Mouse (Mus musculus) kidney, adult 18-20 months (tissue): ENCODE results near the gene Ccdc85c.

Experiments
- DNase-seq: peaks from one replicate; pipeline ENCODE4 v3.0.0; 2021

Ccdc85c gene

DNA sequence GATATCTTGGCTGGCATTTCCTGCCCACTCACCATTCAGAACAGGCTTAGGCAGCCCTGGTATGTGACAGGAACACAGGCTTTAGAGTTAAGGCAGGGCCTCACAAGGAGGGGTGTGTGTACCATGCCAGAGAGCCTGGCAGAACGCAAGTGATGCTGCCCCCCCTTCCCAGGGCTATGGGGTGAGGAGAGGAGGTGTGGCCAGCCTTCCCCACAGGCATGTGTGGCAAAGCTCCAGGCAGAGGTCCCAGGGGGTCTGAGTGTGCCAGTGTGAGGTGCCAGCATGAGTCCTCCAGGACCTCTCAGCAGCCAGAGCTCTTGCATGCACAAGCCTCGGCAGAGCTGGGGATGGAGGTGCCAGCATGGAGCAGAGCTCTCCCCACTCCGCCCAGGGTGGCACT lies 19.4 kb upstream of the Ccdc85c start:
- DNase-seq, result no peak

DNA sequence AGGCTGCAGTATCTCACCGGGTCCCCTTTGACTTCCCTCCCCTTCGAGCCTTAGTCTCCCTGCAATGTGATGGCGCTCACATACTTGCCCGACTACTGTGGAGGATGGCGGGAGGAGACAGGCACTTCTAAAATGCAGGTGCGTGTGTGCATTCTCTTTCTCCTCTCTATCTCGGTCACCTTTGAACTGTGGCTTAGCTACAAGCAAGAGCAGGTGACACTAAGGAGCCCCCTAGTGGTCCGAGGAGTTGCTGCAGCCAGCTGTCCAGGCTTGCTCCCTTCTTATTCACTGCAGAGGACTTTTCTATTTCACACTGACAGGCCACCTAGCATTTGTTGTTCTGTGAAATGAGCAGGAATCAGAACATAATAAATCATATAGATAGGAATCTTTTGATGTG lies 17.7 kb upstream of the Ccdc85c start:
- peak; percentile 81 for DNase-seq

DNA sequence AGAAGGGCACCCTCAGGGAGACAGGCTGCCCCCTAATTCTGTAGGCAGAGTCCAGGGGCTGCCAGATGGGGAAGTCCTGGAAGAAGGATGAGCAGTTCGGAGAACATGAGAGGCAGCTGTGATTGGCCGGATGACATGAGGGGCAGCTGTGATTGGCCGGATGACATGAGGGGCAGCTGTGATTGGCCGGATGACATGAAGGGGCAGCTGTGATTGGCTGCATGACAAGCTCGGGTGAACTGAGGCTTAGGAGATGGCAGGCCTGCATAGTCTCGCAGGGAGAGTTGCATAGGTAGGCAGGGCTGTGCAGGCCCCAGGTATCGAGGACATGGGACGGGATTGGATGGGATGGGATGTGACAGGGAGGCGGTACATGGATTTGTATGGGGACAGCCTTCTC lies 17.2 kb upstream of the Ccdc85c start:
- DNase-seq, result no peak

DNA sequence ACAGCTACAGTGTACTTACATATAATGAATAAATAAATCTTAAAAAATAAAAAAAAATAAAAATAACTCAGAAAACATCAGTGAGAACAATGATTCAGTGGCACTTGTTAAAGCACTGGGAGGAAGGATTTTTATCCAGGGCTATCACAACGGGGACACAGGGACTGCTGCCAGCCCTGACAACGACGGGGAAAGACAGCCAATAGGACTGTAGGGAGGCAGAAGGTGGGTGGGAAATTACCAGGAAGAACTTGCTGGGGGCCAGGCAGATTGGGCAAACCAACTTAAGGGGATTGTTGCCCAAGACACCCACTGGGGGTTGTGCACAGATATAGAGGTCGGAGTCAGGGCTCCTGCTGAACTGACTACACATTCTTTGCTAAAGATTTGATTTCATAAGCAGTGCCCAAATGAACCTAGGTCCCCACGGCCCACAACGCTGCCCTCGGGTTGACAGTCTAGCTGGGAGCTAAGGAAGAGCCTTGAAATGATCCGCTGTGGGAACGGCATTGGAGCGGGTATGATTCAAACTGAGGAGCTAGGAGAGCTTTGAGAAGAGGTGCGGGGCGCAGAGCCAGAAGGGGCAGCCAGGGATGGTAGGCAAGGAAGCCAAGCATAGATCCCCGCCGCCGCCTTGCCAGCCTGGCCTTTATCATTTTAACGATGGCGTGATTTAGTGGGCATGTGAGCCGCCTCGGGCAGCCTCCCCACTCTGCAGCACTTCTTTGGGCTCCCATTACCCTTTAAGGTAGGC lies 13.1 kb upstream of the Ccdc85c start:
- DNase-seq, result no peak

DNA sequence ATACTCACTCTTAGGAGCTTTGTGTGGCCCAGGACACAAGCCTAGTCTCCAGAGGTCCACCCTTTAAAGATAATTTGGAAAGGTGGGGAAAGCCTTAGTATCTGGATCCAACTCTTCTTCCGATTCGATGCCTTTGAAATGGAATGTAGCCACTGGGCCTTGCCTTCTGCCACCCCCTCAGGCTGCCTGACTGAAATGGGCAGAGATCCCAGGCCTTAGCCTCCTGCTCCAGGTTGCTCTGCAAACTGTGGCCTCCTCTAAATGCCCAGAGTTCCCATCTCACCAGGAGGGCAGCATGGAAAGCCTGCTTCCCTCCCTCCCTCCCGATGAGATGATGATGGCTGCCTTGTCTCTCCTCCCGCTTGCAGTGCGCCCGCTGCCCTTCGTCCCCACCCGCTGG lies 11.8 kb upstream of the Ccdc85c start:
- no peak for DNase-seq

DNA sequence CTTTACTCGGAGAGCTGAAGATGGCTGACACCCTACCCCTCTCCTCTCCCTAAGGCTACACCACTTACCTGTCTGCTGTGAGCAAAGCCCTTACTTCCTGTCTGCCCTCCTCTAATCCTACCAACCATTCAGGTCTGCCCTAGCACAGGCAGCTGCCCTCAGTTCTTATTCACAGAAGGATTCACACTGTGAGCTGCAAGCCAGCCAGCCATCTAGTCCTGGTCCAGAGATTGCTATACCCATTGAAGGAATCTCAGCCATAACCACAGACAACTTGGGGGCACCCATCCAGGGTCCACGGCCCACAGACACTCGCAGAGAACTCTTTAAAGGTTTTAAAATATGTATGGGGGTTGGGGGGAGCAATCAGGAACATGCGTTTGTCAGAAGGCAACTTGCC lies 11.2 kb upstream of the Ccdc85c start:
- DNase-seq, result no peak

DNA sequence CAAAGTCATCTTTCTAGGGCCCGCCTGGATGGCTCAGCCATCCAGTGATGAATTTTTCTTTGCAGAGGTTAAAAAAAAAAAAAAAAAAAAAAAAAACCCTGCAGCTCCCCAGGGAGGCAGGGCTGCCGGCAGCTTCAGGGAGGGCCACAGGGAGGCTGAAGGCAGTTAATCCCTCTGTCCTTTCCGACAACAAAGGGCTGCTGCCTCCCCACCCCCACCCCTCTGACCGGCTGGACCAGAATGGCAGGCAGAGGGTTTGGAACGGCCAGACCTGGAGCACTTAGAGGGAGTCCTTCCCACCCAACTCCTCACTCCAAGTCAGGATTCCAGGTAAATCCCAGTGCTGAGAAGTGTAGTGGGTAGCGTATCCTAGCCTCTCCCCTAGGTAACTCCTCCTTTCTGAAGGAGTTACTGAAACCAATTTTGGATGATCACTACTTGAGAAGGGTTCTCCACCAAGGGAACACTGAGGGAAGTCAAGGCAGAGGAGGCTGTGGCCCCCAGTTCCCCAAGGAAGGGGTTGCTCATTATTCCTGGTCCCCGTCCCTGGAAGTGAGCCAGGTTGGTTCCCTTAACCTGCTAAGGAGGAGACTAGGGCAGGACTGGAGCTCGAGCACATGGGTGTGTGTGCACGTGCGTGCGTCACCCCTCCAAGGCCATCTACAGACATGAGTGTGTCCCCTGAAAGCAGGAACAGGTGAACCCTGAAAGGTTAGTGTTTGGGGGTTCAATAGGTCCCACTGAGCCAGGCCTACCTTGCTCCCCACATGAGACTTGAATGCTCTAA lies 10.2 kb upstream of the Ccdc85c start:
- DNase-seq, result no peak

DNA sequence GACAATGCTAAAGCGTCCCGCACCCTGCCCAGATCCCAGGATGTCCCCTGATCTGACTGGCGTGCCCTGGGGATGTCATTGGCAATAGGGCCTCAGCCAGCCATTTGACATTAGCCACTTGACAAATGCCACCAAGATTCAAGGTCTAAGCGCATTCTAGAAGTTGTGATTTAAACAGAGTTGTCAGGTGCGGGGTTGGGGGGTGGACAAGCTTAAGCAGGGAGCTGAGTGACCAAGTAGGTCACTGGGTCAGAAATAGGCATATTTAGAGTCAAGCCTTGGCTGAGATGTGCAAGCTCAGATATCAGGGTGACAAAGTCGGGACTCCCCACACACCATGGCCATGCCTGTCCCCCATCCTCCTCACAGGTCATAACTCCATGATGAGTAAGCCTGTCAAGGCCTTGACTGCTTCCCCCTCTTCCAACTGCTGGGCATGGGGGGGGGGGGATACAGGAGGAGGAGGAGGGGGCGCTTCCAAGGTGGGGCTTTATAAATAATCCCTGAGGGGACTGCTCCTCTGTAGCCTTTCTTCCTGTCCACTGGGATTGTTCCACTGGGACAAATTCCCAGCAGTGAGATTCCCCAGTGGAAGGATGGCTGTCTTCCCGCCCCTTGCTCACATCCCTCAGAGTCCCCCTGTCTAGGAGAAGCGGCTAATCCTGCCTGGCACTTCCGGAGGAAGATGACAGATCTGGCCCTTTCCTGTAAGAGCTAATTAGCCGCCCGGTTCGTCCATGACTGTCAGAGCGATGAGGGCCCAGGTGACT lies 9.4 kb upstream of the Ccdc85c start:
- no peak for DNase-seq

DNA sequence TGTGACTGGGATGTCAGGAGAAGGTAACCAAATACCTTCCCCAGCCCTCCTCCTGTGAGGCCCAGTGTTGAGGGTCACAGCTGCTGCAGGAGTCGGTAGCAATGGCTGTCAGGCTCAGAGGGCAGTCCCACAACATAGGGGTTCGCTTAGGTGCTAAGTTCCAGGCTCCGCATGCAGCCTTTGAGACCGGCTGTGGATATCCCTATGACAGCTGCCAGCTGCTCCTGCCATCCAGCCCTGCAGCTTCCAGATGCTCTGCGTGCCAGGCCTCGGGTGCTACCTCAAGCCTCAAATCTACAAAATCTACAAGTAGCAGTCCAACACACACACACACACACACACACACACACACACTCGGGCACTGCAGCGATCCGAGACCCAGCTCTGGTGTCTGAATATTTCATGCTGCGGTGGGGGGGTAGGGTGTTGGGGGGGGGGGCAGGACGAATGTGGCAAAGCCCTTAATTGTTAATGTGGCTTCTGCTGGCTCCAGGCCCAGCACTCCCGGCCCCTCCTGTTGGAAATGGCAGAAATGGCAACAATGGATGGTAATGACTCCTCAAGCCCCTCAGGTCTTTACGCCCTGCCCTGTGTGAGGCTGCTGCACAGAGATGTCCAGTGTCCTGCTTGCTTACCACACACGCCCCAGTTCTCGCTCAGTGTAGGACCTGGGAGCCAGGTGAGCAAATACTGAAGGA lies 3.1 kb upstream of the Ccdc85c start:
- DNase-seq, result no peak

DNA sequence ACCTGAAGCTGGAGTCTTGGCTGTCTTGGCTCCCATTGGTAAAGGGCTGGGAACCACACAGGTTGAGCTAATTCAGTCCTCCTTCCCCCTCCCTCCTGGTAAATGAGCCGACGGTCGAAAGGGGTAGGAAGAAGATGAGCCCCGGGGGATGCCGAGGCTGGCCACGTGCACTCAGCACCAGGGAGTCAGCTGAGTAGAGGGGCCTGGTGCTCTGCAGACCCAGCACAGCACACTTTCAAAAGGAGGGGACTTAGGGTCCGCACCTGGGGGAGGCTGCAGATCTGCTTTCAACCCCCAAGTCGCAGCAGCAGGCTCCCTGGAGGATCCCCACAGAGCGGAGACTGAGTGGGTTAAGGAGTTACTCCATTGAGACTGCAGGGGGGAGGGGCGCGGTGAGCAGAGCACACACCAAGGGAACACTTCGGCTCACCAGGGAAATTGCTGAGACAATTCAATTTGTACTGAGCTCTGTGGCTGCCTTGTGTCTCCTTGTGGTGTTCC lies 2.2 kb upstream of the Ccdc85c start:
- DNase-seq, result no peak

DNA sequence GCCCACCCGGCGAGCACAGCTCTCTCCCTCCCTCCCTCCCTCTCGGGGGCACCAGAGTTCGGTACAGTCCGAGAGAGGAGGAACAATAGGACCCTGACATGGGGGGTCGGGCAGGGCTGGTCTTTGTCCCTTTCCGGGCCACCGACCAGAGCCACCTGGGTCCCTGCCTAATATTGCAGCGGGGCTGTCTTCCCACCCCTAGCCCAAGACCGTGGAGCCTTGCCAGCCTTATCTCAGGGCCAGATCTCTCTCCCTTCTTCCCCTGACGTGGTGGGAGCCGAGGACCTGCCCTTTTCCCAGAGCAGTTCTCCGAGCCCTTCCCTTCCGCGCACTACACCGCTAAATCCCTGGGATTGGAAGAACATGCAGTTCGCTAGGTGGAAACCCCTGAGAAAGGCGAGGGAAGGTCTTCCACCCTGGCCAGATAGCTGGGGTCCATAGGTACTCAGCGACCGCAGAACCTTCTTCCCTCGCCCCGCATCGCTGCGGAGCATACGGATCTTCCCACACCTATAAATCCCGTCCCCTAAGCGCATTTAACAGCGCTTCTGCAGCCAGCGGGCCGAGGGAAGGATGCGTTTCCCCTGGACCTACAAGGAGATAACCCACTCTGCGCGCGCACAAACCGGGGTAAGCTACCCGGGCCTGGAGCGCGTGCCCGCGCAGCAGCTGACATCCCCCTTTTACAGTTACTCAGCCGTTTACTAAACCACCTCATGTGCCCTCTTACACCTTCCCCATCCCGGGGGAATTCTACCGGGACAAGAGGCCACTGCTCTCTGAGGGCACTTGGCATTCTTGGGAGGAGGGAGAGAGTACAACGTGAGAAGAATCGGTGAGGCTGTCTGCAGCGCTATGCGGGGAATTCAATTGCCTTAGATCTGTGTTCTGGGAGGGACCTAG lies 946 bp upstream of the Ccdc85c start:
- DNase-seq, result peak; percentile 62

DNA sequence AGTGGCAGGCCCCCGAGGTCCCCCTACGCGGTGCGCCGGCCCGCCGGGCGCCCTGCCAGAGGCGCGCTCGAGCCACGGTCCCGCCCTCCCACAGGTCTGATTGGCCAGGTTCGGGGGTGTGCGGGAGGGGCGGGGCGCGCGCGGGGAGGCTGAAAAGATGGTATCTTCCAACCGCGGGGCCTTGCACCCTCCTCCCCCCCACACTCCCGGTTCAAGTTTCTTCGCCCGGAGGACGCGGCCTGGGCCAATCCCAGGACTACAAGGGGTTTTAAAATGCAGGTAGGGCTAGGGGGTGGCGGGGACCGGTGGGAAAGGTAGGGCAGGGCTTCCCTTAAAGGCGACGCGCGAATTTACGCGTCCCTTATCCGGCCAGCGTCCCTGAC lies 274 bp upstream of the Ccdc85c start:
- peak; percentile 97 for DNase-seq

DNA sequence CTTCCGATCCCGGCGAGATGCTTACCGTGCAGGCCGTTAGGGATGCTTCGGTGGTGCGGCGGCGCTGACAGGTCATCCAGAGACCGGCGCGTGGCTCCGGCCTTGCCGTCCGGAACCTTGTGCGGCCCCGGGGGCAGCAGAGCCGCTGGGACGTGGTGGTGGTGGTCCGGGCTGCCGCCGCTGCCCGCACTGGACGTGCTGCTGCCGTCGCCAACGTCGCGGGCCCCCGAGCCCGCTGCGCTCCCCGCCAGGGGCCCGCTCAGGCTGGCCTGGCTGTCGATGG lies 971 bp downstream of the Ccdc85c start:
- no peak for DNase-seq

DNA sequence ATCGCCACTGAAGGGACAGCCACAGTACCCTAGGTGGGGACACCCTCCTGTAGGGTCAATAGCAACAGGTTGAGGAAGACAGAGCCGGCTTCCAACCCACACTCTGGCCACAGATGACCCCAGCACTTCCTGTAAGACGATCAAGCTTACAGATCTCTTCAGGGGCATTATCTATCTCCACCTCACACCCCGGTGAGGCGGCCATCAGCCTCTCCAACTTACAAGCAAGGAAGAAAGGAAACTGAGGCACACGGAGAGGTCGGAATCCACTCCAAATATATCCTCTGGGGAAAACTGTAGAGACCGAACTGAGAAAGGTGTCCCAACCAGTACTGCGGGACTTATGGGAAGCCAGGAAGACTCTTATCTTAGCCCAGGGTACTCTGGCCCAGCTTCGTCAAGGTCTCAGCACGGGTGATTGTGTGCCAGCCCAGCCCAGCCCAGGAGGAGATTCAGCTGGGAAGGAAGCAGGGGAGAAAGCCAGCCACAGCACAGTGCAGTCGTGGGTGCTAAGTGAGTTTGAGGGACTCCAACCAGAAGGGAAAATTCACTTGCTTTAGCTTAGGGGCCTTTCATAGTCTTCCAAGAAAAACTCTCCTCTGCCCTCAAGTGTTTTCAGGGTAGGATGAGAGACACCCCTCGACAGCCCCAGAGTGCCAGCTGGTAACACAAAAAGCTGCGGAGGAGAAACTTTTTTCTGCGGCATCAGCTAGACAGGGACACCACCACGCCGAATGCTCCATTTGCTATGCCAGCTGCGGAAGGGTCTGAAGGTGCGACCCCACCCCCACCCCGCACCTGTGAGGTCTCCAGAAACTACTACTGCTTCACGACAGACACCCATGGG lies 1.5 kb downstream of the Ccdc85c start:
- no peak for DNase-seq

DNA sequence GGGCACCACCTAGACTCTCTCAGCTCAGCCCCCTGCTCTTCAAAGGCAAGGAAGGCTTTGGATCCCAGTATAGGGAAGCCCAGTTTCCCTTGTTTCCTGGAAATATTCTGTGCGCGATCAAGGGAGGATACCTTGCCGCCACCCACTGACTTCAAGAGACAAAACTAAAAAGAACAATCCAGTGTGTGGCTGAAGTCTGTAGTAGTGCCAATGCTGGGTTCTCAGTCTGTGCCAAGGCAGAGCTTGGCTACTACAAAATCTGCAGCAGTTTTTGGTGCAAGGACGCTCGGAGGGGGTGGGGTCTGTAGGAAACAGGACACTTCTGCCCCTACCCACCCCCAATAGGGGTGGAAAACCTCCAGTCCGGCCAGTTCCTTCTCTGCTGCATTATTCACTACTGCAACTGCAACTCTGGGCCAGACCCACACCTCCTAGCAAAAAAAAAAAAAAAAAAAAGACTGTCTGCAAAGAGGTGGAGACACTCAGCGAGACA lies 3.0 kb downstream of the Ccdc85c start:
- no peak for DNase-seq

DNA sequence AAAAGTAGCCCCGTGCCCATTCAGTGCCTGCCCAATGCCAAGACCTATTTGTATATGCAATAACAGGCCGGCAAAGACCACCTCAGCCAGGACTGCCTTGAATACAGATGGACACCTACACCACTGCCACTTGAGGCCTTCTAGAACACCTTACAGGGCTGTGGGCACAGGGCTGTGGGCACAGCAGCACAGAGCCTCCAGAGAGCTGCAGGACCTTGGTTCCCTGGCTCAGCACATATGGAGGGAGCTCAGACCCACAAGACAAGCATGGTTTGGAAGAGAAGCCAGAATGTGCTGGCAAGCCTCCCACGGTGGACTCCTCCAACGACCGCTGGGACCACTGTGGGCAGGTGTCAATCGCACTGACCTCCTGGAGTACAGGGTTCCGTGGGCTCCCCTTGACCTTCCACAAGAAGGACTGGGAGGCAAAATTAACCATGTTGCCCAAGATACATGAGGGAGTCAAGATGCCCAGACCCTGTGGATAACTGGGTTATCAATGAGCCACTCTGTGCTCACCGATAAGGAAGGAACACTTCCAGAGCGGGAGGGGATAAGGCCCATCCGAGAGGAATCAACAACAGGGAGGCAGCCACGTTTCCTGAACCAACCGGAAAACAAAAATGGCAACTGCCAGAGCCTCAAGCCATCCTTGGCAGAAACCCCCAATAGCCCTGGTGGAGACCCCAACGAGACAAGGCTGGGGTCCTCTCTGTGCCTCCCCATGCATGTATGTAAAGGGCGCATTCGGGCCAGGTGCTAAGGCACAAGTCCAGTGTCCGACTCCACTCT lies 3.7 kb downstream of the Ccdc85c start:
- DNase-seq, result no peak

DNA sequence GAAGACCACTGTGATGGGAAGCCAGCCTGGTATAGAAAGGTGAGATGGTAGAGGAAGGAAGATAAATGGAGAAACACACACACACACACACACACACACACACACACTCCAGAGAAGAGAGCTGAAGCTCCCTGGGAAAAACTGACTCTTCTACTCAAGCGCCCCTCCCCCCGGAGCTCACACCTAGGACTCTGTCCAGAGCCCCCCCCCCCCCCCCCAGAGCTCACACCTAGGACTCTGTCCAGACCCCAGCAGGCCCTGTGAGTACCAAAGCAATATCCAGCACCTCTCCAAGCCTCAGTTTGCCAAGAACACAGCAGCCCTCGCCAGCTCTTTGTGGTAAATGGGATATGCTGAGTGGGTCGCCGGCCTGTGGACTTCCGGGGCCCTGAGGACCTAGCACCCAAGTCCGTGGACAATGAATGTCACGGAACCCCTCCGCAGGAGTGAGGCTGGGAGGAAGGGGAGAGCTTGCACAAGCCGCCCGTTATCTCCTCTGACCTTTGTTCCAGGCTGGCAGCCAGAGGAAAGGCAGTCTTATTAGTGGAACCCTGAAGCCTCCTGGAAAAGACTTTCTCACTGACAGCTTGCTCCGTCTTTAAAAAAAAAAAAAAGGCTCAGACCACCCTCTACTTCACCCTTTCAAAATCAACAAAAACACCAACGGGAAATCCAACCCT lies 4.8 kb downstream of the Ccdc85c start:
- no peak for DNase-seq

DNA sequence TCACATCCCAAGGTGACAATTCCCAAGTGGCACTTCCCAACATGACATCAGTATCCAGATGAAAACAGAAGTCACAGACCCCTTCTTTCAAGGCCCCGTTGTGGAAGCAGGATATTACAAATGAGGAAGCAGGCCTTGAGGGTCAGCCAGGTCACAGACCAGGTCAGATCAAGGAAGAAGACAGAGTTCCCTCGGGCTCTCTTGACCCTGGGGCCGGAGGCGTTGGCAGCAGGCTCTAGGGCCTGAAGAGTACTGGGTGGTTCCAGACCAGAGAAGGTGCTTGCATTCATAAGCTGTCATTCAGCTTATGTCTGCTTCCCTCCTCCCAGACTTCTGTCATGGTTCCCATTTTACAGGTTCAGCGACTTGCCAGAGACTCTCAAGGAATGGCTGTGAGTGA lies 5.5 kb downstream of the Ccdc85c start:
- DNase-seq, result no peak

DNA sequence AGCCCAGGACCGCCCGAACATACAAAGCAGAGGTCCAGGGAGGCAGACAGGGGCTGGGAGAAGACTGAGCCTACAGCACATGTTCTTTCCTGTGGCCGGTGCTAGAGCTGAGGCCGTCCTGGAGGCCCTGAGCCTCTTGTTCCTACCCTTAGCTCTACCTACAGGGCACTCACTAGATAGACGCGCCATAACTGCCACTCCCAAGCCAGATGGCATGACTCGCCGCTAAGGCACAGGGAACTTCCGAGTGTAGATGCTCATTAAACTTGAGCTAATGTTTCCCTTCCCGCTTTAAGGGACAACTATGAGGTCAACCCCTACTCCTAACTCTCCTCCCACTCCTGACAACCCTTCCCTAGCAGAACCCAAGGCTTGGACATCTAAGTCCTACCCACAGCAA lies 6.3 kb downstream of the Ccdc85c start:
- DNase-seq, result no peak

DNA sequence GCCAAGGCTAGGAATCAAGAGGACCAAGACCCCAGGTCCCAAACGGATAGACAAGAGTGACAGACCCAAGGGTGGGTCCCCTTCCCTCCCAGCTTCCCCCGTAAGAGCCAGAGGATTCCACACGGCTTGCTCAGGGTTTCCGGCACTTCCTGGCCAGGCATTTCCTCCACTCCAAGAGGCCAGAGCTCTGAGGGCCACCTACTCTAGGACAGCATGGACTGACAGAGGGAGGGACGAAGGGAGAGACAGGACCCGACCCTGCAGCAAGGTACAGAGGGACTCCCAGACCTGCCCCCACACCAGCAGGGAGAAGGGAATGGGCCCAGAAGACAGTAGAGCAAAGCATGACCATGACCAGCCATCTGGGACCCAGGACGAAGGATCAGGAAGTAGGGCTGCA lies 7.6 kb downstream of the Ccdc85c start:
- no peak for DNase-seq
